Mouse (Mus musculus) brain, embryonic 14.5 days (tissue): ENCODE results near the gene Nrxn1.

Experiments used
- CTCF ChIP-seq: fragments of 200-500 bp; IDR thresholded peaks from 2 replicates; pipeline ENCODE4 v1.5.1; 2012; ENCODE audit warnings: inconsistent platforms, mild to moderate bottlenecking, moderate library complexity, borderline replicate concordance; ENCODE audit not compliant: insufficient read depth, insufficient read length; ENCODE audit errors: extremely low read depth
- POLR2A ChIP-seq: fragments of 200-500 bp; IDR thresholded peaks from 2 replicates; pipeline ENCODE4 v1.6.1; 2012; ENCODE audit warnings: mild to moderate bottlenecking, inconsistent platforms, borderline replicate concordance; ENCODE audit not compliant: poor library complexity, insufficient read depth, insufficient read length, severe bottlenecking; ENCODE audit errors: extremely low read depth

DNA sequence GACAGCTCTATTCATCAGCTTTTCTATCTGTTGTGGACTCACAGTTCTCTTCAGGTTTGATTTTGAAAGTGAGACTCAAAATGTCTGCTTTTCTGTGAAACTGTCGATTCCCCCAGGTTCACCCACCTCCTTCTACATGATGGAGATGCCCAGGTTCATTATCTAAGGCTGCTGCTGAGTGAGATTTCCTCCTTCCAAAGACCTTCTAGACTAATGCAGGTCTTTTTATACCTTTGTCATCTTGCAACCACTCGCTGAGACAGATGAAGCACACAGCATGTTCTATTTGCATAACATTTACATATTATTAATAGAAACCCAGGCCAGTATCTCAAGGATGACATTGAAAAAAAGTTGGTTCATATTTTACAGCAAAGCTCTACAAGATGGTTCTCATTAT is 295.9 kb downstream of the Nrxn1 start:
- TF ChIP-seq POLR2A (no peak), CTCF (no peak)
